Mouse (Mus musculus) midbrain, postnatal 0 days (tissue): ENCODE data around the gene Ptma. TPM values are rescaled to one million over a fixed set of nuclear protein-coding genes. Genes with fewer than 3 reads are reported as not detected.

Experiments used
- ATAC-seq: fragments of 200-750 bp; cut with Nextera tagmentation; 2 replicates; pipeline ENCODE4 v1.8.0; 2017; ENCODE audit warnings: moderate number of reproducible peaks, mild to moderate bottlenecking, moderate TSS enrichment, moderate library complexity; ENCODE audit not compliant: low FRiP score
- DNase-seq: peaks from one replicate; pipeline ENCODE4 v3.0.0-alpha.2; 2015; ENCODE audit warnings: low spot score
- H3K27ac ChIP-seq: fragments of 300-500 bp; sonication (generic); 2 replicates; pipeline ENCODE4 v1.5.1; 2014; ENCODE audit warnings: low read depth, mild to moderate bottlenecking, low read length, mixed read lengths
- H3K27me3 ChIP-seq: fragments of 300-500 bp; sonication (generic); 2 replicates; pipeline ENCODE4 v1.6.1; 2014; ENCODE audit warnings: low read length, control low read depth, mixed read lengths; ENCODE audit not compliant: insufficient read depth
- H3K36me3 ChIP-seq: fragments of 300-500 bp; sonication (generic); 2 replicates; pipeline ENCODE4 v1.6.1; 2014; ENCODE audit warnings: low read length, control low read depth, mixed read lengths; ENCODE audit not compliant: insufficient read depth
- H3K4me1 ChIP-seq: fragments of 300-500 bp; sonication (generic); 2 replicates; pipeline ENCODE4 v1.6.1; 2014; ENCODE audit warnings: mild to moderate bottlenecking, control low read depth, antibody characterized with exemption, low read length, mixed read lengths; ENCODE audit not compliant: insufficient read depth
- H3K4me2 ChIP-seq: fragments of 300-500 bp; sonication (generic); 2 replicates; pipeline ENCODE4 v1.6.1; 2014; ENCODE audit warnings: low read depth, mild to moderate bottlenecking, low read length, mixed read lengths; ENCODE audit not compliant: poor library complexity, severe bottlenecking
- H3K4me3 ChIP-seq: fragments of 300-500 bp; sonication (generic); 2 replicates; pipeline ENCODE4 v1.5.1; 2014; ENCODE audit warnings: low read depth, mild to moderate bottlenecking, low read length, moderate library complexity
- H3K9ac ChIP-seq: fragments of 300-500 bp; sonication (generic); replicated peaks from 2 replicates; pipeline ENCODE4 v1.6.1; 2014; ENCODE audit warnings: mild to moderate bottlenecking, low read length, moderate library complexity, mixed read lengths; ENCODE audit not compliant: poor library complexity, severe bottlenecking
- H3K9me3 ChIP-seq: fragments of 300-500 bp; sonication (generic); 2 replicates; pipeline ENCODE4 v1.6.1; 2016; ENCODE audit warnings: low read length, control low read depth
- CTCF ChIP-seq: IDR thresholded peaks from 2 replicates; pipeline ENCODE4 v1.5.1; 2016; ENCODE audit warnings: antibody characterized with exemption, mild to moderate bottlenecking
- WGBS: fragments of 180-500 bp; shearing (Covaris S2); extraction: QIAGEN DNeasy Blood & Tissue Kit; methylation state at CpG from one replicate; pipeline ENCODE4 v1.1.7; 2014; 5-methylcytosine and 5-hydroxymethylcytosine counted together
- polyA plus RNA-seq: library from polyadenylated mRNA; unstranded; fragments of >200 nt; fragmentation: Nextera tagmentation; extraction: Ambion mirVana; gene quantifications from 2 replicates; pipeline ENCODE4 v1.2.1, GENCODE M21; 2015
- total RNA-seq: library from RNA; depleted of rRNA; stranded (reverse); fragments of >200 nt; gene quantifications from 2 replicates; pipeline ENCODE4 v1.2.3, GENCODE M21; 2014

Ptma gene
- total and polyA plus RNA-seq, 2 experiments from 2014 or later, result 947 to 1,354 TPM

DNA sequence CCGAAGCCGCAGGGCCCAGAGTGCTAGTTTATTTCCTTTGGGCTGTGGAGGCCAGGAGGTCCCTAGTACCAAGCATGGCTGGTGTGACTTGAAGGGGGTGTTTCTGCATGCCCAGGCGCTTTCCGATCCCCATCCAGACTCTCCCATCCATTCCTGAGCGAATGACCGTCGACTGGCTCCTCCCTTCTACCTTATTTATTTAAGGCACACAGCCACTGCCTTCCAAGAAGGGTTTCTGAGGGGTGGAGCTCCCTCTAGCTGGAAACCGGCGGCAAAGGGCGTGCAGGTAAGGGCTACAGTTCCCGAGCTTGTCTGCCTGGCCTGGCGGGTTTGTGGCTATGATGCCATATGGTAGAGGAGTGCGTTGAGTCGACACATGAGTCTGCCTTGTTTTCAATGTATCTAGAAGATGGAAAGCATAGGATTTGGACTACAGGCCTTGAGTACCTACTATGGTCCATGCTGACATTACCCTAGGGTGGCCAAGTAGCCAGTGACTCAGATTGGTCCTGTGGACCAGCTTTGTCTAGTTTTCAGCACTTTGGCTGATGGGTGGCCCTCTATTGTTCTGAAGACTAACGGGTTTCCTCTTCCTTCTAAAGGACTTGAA is 2.1 kb downstream of the Ptma start:
- peak overlapping the region; percentile 83 for H3K4me2 ChIP-seq
- H3K4me3 ChIP-seq, result peak overlapping the region; percentile 98
- ATAC-seq, result no peak
- peak; percentile 45 for TF ChIP-seq CTCF
- H3K36me3 ChIP-seq, result no peaks in the 10 kb centered on the region
- DNase-seq, result peak; percentile 67
- H3K27ac ChIP-seq, result peak overlapping the region; percentile 100
- H3K27me3 ChIP-seq, result no peaks in the 10 kb centered on the region
- 1% methylated on average over 15 of the region's 15 CpGs for WGBS
- H3K9ac ChIP-seq, result peak overlapping the region; percentile 100
- peaks cover 9% of the 10 kb centered on the region for H3K4me1 ChIP-seq
- H3K9me3 ChIP-seq, result no peaks in the 10 kb centered on the region

DNA sequence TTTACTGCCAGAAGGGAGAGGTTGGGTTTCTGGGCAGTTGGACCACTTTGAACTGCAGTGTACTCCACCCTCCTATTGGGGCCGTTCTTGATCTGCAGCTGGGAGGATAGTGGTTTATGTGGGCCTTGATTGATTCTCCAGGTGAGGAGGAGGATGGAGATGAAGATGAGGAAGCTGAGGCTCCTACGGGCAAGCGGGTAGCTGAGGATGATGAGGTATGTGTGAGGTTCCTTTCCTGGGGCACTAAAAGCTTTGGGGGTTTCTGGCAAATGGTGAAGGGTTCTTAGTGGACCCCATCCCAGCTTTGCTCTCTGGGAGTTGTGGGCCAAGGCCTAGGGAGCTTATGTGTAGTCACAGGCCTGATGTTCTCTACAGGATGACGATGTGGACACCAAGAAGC is 3.1 kb downstream of the Ptma start:
- H3K9me3 ChIP-seq, result no peaks in the 10 kb centered on the region
- TF ChIP-seq CTCF, result no peak
- ATAC-seq, result no peak
- peak overlapping the region; percentile 98 for H3K4me3 ChIP-seq
- peak overlapping the region; percentile 83 for H3K4me2 ChIP-seq
- no peaks in the 10 kb centered on the region for H3K27me3 ChIP-seq
- DNase-seq, result no peak
- H3K27ac ChIP-seq, result no peak overlapping the region
- peaks cover 2% of the 10 kb centered on the region; the same call in 1 of the 2 replicates for H3K4me1 ChIP-seq
- H3K9ac ChIP-seq, result 0 out of 2 replicates have a peak overlapping the region, but pooled peaks have one; percentile 39
- no peaks in the 10 kb centered on the region for H3K36me3 ChIP-seq
- WGBS, result 39% methylated on average over 4 of the region's 4 CpGs

DNA sequence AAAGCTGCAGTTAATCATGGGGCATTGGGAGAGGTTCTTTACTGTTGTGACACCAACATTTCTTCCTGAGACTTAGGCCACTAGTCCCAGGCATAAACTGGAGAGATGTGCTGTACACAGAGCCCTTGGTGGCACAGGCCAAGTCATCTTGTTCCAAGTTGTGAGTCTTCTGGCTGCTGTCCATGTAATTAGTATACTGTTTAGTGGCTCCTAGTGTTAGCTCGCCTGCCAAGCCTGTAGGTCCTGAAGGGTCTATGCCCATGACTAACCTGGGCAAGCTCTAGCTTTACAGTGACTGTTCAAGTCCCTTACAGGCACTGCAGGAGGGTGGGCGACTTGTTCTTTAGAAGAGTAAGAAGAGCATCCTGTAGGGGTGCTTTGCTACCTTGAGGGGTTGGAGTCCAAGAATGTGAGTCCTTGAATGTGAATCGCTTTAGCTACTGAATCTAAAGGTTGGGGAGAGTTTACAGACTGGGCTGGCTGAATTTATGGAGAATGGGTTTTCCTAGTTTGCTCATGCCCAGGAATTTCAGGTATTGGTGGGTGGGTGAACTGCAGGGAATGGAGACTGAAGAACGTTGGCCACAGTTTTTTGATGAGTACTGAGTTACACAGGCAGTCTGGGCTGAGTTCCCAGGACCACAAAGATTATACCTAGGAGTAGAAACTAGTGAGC is 4.5 kb downstream of the Ptma start:
- H3K27me3 ChIP-seq, result no peaks in the 10 kb centered on the region
- no peak overlapping the region for H3K4me3 ChIP-seq
- no peak overlapping the region for H3K9ac ChIP-seq
- H3K27ac ChIP-seq, result no peak overlapping the region
- peaks cover 2% of the 10 kb centered on the region; the same call in 1 of the 2 replicates for H3K4me1 ChIP-seq
- 18% methylated on average over 4 of the region's 4 CpGs for WGBS
- H3K4me2 ChIP-seq, result no peak overlapping the region
- no peaks in the 10 kb centered on the region for H3K9me3 ChIP-seq
- H3K36me3 ChIP-seq, result no peaks in the 10 kb centered on the region
- ATAC-seq (no peak), DNase-seq (peak; percentile 59)
- no peak for TF ChIP-seq CTCF

DNA sequence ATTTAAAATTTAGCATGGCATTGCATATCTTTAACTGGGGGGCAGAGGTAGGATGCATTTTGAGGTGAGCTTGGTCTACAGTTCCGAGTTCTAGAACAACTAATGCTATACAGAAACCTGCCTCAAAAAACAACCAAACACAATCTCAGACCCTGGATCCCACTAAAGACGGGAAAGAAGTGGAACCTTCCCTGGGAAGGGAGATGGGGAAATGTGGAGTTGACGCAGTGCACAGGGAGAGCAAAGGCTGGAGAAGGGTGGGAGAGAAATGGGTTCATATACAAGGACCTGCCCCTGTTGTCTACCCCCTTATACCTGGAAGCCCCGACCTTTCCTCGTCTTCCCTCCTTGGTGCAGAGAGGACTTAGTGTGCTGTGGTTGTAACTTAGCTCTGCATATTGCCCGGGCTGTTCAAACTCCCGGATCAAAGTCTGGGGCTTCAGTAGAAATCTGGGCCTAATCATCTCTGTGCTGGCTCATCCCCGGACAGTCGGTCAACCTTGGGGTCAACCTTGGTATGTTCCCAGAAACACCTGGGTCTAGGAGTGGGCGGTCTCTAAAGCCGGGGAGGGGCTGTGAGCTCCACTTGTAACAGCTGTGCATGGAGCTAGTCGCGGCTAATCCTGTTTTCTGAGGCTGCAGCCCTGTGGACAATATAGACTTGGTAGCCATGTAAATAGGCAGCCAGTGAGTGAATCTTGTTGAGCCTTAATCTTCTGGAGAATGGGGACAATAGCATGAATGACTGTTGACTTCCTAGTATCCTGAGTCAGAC is 5.2 kb downstream of the Ptma start:
- WGBS, result 8% methylated on average over 13 of the region's 13 CpGs
- H3K9ac ChIP-seq, result no peak overlapping the region
- peaks cover 2% of the 10 kb centered on the region; the same call in 1 of the 2 replicates for H3K4me1 ChIP-seq
- H3K4me2 ChIP-seq, result peak overlapping the region; percentile 13; the same call in 1 of the 2 replicates
- H3K27me3 ChIP-seq, result no peaks in the 10 kb centered on the region
- no peaks in the 10 kb centered on the region for H3K9me3 ChIP-seq
- ATAC-seq (0 out of 2 replicates have a peak, but pooled peaks have one; percentile 1), DNase-seq (peak; percentile 26)
- peak overlapping the region; percentile 9; the same call in 1 of the 2 replicates for H3K4me3 ChIP-seq
- TF ChIP-seq CTCF, result no peak
- H3K36me3 ChIP-seq, result no peaks in the 10 kb centered on the region
- H3K27ac ChIP-seq, result no peak overlapping the region

DNA sequence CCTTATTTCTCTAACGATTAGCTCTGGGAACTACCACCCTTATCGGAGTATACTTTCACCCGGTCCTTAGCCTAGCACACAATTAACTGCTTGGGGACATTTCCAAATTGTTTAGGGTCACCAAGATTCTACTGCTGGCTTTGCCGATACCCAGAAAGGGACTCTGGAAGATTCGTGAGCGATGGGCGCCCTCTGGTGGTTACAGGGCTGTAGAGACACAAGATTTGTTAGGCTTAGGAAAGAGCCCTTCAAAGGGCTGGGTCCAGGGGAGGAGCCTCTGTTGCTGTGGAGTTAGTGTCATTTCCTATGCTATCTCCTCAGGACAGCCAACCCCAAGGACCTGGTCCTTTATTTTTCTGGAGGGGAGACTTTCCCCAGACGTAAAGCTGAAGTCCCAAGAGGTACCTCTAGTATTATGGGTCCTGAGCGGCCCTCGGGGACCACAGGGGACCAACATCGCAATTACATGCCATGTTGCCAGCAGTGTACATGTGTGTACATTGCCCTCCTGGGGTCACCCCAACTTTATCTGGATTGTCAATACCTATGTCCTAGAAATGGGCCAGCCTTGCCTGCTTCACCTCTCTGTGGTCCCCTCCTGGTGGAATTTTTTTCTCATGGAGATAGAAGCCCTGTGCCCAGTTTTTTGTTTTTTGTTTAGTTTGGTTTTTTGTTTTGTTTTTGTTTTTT is 6.0 kb downstream of the Ptma start:
- Histone ChIP-seq H3K27ac (no peak overlapping the region), H3K27me3 (no peaks in the 10 kb centered on the region), H3K36me3 (no peaks in the 10 kb centered on the region), H3K4me2 (peak overlapping the region; percentile 13; the same call in 1 of the 2 replicates), H3K4me3 (peak overlapping the region; percentile 9; the same call in 1 of the 2 replicates), H3K9me3 (no peaks in the 10 kb centered on the region), H3K9ac (no peak overlapping the region), H3K4me1 (peaks cover 2% of the 10 kb centered on the region; the same call in 1 of the 2 replicates)
- ATAC-seq, result peak; percentile 25
- peak; percentile 93 for TF ChIP-seq CTCF
- 20% methylated on average over 11 of the region's 11 CpGs for WGBS
- peak; percentile 96 for DNase-seq
